Mouse (Mus musculus) bone marrow macrophage, adult 2 months (primary cell): ENCODE results near the gene Dusp19.

Source experiments
- CTCF ChIP-seq: IDR thresholded peaks from 2 replicates; pipeline ENCODE4 v1.5.1; 2012; ENCODE audit warnings: low read depth, mild to moderate bottlenecking, low read length, moderate library complexity
- POLR2A ChIP-seq: IDR thresholded peaks from 2 replicates; pipeline ENCODE4 v1.6.1; 2012; ENCODE audit warnings: mild to moderate bottlenecking, low read depth, low read length, borderline replicate concordance

- no peak for TF ChIP-seq CTCF
- no peak for TF ChIP-seq POLR2A
These were observed 21.8 kb downstream of the Dusp19 start for GRCm38 (mm10) chr2:80638364-80639241.
